15 mouse cellular contexts compared by ENCODE assay signal in genomic region chr3:128337508-128337907, GRCm38 (mm10).
DNase-seq lines count a peak whose midpoint lies in the region; ATAC-seq and TF ChIP-seq lines count a peak whose summit lies in the region.
"Had no signal": no experiment of that assay in that cellular context is flagged by ENCODE, and none has a peak within 500 bp of the region (broad histone marks: within the 10 kb centered on the region; RNA-seq: fewer than 3 reads in every experiment).

No protein-coding gene starts in this region.

- no peaks in the 10 kb centered on the region for H3K36me3 ChIP-seq in intestine, embryonic 14.5 days (ENCODE audit: control insufficient read depth, insufficient read depth, low read length)
- H3K36me3 ChIP-seq in intestine, postnatal 0 days (ENCODE audit: control insufficient read depth, insufficient read depth), result no peaks in the 10 kb centered on the region
- H3K36me3 ChIP-seq in neural tube, embryonic 11.5 days (ENCODE audit: control insufficient read depth, insufficient read depth, low read length), result no peaks in the 10 kb centered on the region
- H3K36me3 ChIP-seq in neural tube, embryonic 15.5 days, result no peaks in the 10 kb centered on the region
- H3K36me3 ChIP-seq in forebrain, embryonic 16.5 days (ENCODE audit: control insufficient read depth, insufficient read depth), result no peaks in the 10 kb centered on the region
- H3K36me3 ChIP-seq: G1E; heart, embryonic 12.5 days; hindbrain, embryonic 15.5 days had no signal

- H3K4me2 ChIP-seq in intestine, embryonic 14.5 days (ENCODE audit: low read length), result no peak overlapping the region
- no peak overlapping the region for H3K4me2 ChIP-seq in intestine, postnatal 0 days (replicated peaks; ENCODE audit: low read depth)
- no peak overlapping the region for H3K4me2 ChIP-seq in neural tube, embryonic 11.5 days (ENCODE audit: low read depth)
- no peak overlapping the region for H3K4me2 ChIP-seq in neural tube, embryonic 15.5 days
- no peak overlapping the region for H3K4me2 ChIP-seq in forebrain, embryonic 16.5 days (ENCODE audit: low read length)
- H3K4me2 ChIP-seq: heart, embryonic 12.5 days; hindbrain, embryonic 15.5 days; midbrain, embryonic 11.5 days had no signal

- ATAC-seq in intestine, embryonic 14.5 days (replicated peaks; ENCODE audit: low FRiP score, low TSS enrichment, low read depth), result 0 out of 2 replicates have a peak, but pooled peaks have one; percentile 27
- no peak for ATAC-seq in intestine, postnatal 0 days
- ATAC-seq in neural tube, embryonic 11.5 days (ENCODE audit: insufficient read depth, low FRiP score, low TSS enrichment), result peak; percentile 31; the same call in 1 of the 2 replicates
- no peak for ATAC-seq in neural tube, embryonic 15.5 days (ENCODE audit: low FRiP score)
- peak; percentile 60 for ATAC-seq in forebrain, embryonic 16.5 days

- no peak overlapping the region for H3K9ac ChIP-seq in intestine, embryonic 14.5 days (ENCODE audit: low read length)
- H3K9ac ChIP-seq in intestine, postnatal 0 days (ENCODE audit: low read depth, low read length), result no peak overlapping the region
- no peak overlapping the region for H3K9ac ChIP-seq in neural tube, embryonic 11.5 days (ENCODE audit: low read length)
- no peak overlapping the region for H3K9ac ChIP-seq in neural tube, embryonic 15.5 days (replicated peaks)
- H3K9ac ChIP-seq in forebrain, embryonic 16.5 days (replicated peaks; ENCODE audit: low read depth, low read length), result no peak overlapping the region
- H3K9ac ChIP-seq: heart, embryonic 12.5 days; hindbrain, embryonic 15.5 days had no signal

- H3K9me3 ChIP-seq in intestine, embryonic 14.5 days (ENCODE audit: control insufficient read depth, low read length), result no peaks in the 10 kb centered on the region
- no peaks in the 10 kb centered on the region for H3K9me3 ChIP-seq in intestine, postnatal 0 days (ENCODE audit: control insufficient read depth)
- H3K9me3 ChIP-seq in neural tube, embryonic 11.5 days (ENCODE audit: control insufficient read depth, low read length), result no peaks in the 10 kb centered on the region
- no peaks in the 10 kb centered on the region for H3K9me3 ChIP-seq in neural tube, embryonic 15.5 days (replicated peaks)
- no peaks in the 10 kb centered on the region for H3K9me3 ChIP-seq in forebrain, embryonic 16.5 days (ENCODE audit: control insufficient read depth, low read length)
- H3K9me3 ChIP-seq: G1E; heart, embryonic 12.5 days; hindbrain, embryonic 15.5 days had no signal

- TF ChIP-seq CTCF in intestine, postnatal 0 days (IDR thresholded peaks at IDR 0.05; ENCODE audit: low read depth), result no peak

- 0 out of 2 replicates have a peak, but pooled peaks cover 3% of the 10 kb centered on the region for H3K27me3 ChIP-seq in intestine, embryonic 14.5 days (replicated peaks; ENCODE audit: control insufficient read depth, insufficient read depth, low read length)
- H3K27me3 ChIP-seq in intestine, postnatal 0 days (replicated peaks; ENCODE audit: control insufficient read depth, insufficient read depth, low read length), result 0 out of 2 replicates have a peak, but pooled peaks cover 2% of the 10 kb centered on the region
- H3K27me3 ChIP-seq in neural tube, embryonic 11.5 days (ENCODE audit: control insufficient read depth, insufficient read depth, low read length), result no peaks in the 10 kb centered on the region
- H3K27me3 ChIP-seq in neural tube, embryonic 15.5 days (replicated peaks), result no peaks in the 10 kb centered on the region
- H3K27me3 ChIP-seq in forebrain, embryonic 16.5 days (replicated peaks; ENCODE audit: control insufficient read depth, insufficient read depth, low read length), result no peaks in the 10 kb centered on the region
- H3K27me3 ChIP-seq: CH12.LX; heart, embryonic 12.5 days; hindbrain, embryonic 15.5 days; Patski had no signal

- no peak overlapping the region for H3K27ac ChIP-seq in intestine, embryonic 14.5 days (ENCODE audit: low read depth)
- H3K27ac ChIP-seq in intestine, postnatal 0 days (ENCODE audit: low read depth, low read length), result no peak overlapping the region
- H3K27ac ChIP-seq in neural tube, embryonic 11.5 days (ENCODE audit: low read depth, low read length), result no peak overlapping the region
- H3K27ac ChIP-seq in neural tube, embryonic 15.5 days (replicated peaks), result no peak overlapping the region
- H3K27ac ChIP-seq in forebrain, embryonic 16.5 days (ENCODE audit: low read length), result no peak overlapping the region
- H3K27ac ChIP-seq: hindbrain, embryonic 15.5 days; left cerebral cortex, adult 2 months had no signal

- no peak overlapping the region for H3K4me3 ChIP-seq in intestine, embryonic 14.5 days (ENCODE audit: low read depth, low read length)
- no peak overlapping the region for H3K4me3 ChIP-seq in intestine, postnatal 0 days (ENCODE audit: low read depth, low read length)
- H3K4me3 ChIP-seq in neural tube, embryonic 11.5 days (ENCODE audit: low read depth, low read length), result no peak overlapping the region
- H3K4me3 ChIP-seq in neural tube, embryonic 15.5 days (replicated peaks), result no peak overlapping the region
- no peak overlapping the region for H3K4me3 ChIP-seq in forebrain, embryonic 16.5 days (replicated peaks; ENCODE audit: low read length)
- H3K4me3 ChIP-seq: heart, embryonic 12.5 days; hindbrain, embryonic 15.5 days; left cerebral cortex, adult 2 months had no signal

- no peaks in the 10 kb centered on the region for H3K4me1 ChIP-seq in intestine, embryonic 14.5 days (replicated peaks; ENCODE audit: control insufficient read depth, insufficient read depth, low read length)
- H3K4me1 ChIP-seq in intestine, postnatal 0 days (replicated peaks; ENCODE audit: control insufficient read depth, insufficient read depth, low read length), result no peaks in the 10 kb centered on the region
- H3K4me1 ChIP-seq in neural tube, embryonic 11.5 days (ENCODE audit: control insufficient read depth, insufficient read depth, low read length), result no peaks in the 10 kb centered on the region
- no peaks in the 10 kb centered on the region for H3K4me1 ChIP-seq in neural tube, embryonic 15.5 days
- no peaks in the 10 kb centered on the region for H3K4me1 ChIP-seq in forebrain, embryonic 16.5 days (replicated peaks; ENCODE audit: control insufficient read depth, insufficient read depth, low read length)
- H3K4me1 ChIP-seq: heart, embryonic 12.5 days; hindbrain, embryonic 15.5 days had no signal

- no peak for DNase-seq in intestine, embryonic 14.5 days (ENCODE audit: low spot score)
- DNase-seq in neural tube, embryonic 11.5 days (ENCODE audit: low spot score), result no peak
- no peak for DNase-seq in right cerebral cortex, postnatal 25 days
- DNase-seq in cerebellum, postnatal 10 days, result no peak
- DNase-seq: B cell, adult 2 months had no signal

- 71% methylated on average over 2 of the region's 2 CpGs for WGBS in intestine, embryonic 14.5 days
- WGBS in intestine, postnatal 0 days, result 60% methylated on average over 2 of the region's 2 CpGs
- 84% methylated on average over 2 of the region's 2 CpGs for WGBS in neural tube, embryonic 11.5 days
- WGBS in neural tube, embryonic 15.5 days, result 78% methylated on average over 2 of the region's 2 CpGs
- 57% methylated on average over 2 of the region's 2 CpGs for WGBS in forebrain, embryonic 16.5 days

Comparison
In these comparisons a context has a peak if more than half of its experiments do, and no peak if none do; other contexts are left out.
1. ATAC-seq: peak in intestine, embryonic 14.5 days (single experiment), neural tube, embryonic 11.5 days (single experiment) and forebrain, embryonic 16.5 days (single experiment); none in intestine, postnatal 0 days (single experiment) and neural tube, embryonic 15.5 days (single experiment).